Mouse (Mus musculus): Measurements from ENCODE around the gene Iqcn.
A peak's percentile ranks its signal among the peaks of the same experiment; 100 is the strongest.

Iqcn gene

DNA sequence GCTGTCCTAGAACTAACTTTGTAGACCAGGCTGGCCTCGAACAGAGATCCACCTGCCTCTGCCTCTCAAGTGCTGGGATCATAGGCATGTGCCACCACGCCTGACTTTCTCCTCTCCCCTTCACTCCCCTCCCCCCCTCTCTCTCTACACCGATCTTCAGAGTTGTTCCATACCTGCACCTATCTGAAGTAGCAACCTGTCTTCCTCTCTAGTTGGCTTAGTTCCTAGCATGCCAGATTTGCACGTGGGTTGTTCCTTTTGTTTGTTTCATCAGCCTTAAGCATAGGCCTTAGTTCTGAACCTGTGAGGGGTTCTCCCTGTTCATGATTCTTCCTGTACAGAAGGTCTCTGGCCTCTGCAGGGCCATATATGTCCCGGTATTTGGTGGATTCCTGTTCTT, 34.4 kb downstream of the Iqcn start:
- DNase-seq (ENCODE audit: low spot score), result no peak

DNA sequence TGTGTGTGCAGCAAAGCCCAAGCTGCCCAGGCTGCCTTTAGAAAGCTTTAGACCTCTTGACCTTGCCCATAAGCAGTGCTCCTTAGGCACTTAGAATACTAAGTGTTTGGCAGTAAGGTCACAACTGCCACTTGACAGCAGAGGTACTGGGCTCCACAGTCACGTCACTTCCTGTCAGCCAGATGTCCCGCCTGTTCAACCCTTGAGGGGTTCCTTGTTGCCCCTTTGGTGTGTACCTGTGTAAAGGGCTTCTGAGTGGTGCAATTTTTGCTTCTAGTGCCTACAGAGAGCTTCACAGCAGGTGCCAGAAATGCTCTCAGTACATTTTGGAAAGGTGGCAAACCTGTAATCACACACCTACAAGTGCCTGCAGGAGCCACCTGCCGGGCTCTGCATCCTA, 35.0 kb downstream of the Iqcn start:
- DNase-seq (ENCODE audit: low spot score), result no peak

DNA sequence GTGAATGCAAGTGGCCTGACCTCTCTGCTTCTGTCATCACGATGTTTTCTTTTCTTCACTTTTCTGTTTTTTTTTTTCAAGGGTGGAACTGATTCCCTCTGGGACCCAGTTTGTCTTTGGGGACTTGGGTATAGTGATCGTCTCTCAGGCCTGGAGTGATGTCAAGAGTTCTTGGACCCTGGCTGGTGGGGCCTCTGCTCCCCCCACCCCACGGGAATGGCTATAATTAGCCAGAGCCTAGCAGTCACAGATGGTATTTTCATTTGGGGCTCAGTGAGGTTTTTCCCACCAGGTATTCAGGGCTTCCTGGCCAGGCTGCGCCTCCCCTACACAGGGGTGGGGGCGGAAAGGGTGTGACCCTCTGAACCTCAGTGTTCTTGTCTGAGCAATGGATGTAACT, 38.4 kb downstream of the Iqcn start:
- DNase-seq (ENCODE audit: low spot score), result no peak

DNA sequence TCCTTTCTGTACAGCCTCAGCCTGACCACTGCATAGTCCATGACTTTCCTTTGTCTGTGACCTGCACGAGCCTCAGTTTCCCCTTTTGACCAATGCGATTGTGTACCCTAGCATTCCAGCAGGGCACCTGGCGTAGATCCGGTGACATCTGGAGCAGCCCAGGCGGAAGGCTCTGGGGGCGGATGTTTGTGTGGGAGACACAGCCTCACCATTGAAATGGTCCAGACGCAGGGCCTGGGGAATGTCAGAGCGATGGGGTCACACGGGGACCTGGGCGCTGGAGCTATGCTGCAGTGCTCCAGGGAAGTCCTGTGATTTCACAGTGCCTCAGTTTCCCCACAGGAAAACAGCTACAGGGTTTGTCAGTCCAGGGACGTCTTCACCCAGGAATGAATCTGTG, 38.9 kb downstream of the Iqcn start:
- DNase-seq (ENCODE audit: low spot score), result no peak

DNA sequence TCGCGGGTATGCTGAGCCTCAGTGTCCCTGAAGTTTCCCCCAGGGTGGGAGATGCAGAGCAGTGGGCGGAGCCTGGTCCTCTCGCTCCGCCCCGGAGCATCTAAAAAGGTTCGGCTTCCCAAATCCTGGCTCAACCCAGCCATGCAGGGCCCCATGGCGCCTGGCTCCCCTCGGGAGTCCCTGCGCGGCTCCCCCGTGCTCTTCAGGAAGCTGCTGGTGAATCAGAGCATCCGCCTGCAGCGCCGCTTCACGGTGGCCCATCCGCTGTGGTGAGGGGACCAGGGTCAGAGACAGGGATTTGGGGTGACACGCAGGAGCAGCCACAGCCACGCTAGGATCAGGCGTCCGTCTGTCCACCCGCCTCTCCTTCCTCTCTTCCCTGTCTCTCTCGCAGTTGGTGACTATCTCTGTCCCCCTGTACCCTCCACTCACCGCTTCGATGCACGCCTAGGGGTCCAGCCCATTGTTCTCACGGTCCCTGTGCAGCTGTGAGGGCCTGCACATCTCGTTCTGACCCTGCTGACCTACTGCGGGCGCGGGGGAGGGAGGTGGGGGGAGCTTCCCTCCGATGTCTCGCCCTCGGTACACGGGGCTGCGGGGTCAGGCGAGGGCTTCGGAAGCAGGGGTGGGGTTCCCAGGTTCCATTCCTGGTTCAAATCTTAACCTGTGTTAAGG, 39.9 kb downstream of the Iqcn start:
- DNase-seq (ENCODE audit: low spot score), result no peak

DNA sequence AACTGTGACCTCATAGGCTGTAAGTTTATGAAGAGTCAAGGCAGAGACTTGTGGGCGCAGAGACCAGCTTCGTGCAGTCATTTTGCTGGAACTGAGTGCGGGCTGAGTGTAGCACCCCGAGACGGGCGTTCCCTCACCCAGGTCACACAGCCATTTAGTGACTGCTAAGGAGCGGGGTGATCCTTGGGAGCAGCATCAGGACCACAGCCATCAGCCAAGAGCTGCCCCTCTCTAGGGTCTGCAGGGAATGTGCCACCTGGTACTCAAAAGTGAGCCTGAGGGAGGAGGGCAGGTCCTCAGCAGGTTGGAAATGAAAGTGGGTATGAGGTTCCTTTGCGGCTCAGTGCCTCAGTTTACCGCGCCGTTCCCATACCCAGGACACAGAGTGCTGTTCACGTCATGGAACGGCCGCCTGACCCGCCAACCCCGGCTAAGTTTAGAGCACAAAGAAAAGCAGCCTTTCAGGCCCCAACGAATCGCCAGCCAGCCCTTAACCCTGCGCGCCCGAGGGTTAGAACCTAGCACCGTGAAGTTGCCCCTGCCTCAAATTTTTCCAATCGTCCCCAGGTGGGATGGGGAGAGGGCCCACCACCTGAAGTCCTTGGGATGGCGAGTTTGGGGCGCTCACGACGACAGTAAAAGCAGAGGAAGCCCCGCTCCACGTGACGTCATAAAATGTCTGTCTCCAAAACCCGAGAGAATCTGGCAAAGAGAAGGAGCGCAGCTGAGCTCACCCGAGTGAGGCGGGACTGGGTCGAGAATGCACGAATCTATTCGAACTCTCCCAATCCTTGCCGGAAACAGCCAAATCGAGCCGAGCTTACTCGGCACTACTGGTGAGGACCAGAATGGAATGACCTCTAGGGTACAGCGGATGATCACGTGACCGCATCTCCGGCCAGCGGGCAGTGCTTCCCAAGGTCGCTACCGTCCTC, 40.7 kb downstream of the Iqcn start:
- no peak for DNase-seq (ENCODE audit: low spot score)

DNA sequence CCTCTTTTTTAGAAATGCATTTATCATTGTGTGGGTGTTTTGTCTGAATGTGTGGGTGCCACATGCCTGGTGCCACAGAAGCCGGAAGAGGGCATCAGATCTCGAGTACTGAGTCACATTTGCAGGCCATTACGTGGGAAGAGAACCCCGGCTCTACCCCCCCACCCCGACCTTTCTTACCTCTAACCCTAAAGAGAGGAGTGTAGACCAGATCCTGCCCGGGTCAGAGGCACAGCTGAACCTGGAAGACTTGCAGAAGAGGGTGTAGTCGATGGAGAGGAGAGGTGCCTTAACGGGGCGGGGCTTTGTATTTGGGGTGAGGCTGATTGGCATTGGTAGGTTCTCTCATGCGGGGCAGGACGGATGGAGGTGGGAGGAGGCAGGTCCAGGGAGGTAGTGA, 41.5 kb downstream of the Iqcn start:
- no peak for DNase-seq (ENCODE audit: low spot score)

DNA sequence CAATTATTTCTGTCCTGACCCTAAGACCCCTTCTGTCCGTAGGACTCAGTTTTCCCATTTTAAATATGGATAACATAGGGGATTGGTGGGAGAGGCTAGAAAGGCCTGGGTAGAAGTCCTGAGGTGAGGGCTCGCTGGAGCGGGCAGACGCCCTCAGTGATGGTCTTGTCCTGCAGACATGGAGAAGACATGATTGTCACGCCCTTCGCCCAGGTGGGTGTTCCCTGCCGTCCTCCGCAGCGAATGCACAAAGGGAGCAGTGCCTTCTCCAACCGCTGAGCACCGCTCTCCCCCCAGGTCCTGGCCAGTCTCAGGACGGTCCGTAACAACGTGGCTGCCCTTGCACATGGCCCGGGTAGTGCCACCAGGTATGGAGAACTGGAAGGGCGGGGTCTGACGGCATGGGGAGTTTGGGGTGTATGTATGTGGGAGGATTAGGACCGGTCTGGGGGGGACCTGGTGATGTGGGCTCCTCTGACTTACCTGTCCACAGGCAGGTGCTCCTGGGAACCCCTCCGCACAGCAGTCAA, 42.5 kb downstream of the Iqcn start:
- DNase-seq (ENCODE audit: low spot score), result no peak

DNA sequence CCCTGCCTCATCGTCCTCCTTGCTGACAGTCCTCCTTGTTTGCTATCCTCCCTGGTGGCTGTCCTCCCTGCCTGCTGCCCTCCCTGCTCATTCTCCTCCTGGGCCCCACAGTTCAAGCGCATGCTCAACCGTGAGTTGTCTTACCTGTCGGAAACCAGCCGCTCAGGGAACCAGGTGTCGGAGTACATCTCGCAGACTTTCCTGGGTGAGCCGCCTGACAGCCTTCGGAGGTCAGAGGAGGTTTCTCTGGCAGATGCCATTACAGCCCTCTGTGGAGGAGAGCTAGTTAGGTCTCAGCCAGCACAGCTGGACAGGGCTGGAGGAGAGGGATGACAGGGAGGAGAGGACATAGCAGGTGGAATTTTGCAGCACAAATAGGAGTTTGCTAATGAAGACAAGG, 43.4 kb downstream of the Iqcn start:
- no peak for DNase-seq (ENCODE audit: low spot score)

DNA sequence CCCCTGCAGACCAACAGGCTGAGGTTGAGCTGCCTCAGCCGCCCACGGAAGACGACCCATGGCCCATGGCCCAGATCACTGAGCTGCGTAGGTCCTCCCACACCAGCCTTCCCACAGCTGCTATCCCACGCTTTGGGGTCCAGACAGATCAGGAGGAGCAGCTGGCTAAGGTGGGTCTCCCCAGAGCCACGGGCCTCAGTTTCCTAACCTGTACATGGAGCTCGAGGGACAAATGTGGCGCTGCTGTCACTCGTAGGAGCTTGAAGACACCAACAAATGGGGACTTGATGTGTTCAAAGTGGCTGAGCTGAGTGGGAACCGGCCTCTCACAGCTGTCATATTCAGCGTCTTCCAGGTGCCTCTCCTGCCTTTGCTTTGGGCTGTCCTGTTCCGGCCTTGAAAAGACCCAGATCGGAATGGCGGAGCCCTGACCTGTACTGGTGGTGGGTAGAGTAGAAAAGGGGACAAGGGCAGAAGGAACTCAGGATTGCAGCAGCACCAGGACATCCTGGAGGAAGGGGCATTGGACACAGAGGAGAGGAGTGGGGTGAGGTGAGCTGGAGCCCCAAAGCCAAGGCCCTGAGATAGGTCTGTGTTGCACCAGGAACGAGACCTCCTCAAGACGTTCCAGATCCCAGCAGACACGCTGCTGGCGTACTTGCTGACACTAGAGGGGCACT, 44.1 kb downstream of the Iqcn start:
- no peak for DNase-seq (ENCODE audit: low spot score)

DNA sequence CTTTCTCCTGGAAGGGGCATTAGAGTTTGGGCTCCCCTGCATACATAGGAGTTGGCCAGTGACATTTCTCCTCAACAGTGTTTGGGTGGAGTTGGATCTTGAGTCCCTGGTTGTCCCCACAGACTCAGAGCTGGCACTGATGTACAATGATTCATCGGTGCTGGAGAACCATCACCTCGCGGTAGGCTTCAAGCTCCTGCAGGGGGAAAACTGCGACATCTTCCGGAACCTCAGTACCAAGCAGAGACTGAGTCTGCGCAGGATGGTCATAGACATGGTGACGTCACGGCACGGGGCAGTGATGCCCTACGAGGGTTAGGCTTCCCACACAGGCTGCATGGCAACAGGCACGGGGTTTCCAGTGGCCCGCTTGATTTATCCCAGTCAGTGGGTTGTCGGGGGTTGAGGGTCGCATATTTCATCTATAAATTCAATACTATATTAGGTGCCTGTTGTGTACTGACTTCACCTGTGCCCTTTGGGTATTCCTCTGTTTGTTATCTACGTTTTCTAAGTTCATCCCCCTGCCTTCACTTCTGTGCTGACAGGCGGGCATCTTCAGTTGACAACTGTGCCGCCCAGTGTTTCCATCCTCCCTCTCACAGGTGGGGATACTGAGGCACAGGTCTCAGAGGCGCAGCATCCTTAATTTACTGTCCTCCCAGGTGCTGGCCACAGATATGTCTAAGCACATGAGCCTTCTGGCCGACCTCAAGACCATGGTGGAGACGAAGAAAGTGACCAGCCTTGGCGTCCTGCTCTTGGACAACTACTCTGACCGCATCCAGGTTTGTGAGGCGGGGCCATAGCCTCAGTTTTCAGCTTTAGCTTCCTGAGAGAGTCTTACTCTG, 45.2 kb downstream of the Iqcn start:
- peak; percentile 1 for DNase-seq (ENCODE audit: low spot score)

DNA sequence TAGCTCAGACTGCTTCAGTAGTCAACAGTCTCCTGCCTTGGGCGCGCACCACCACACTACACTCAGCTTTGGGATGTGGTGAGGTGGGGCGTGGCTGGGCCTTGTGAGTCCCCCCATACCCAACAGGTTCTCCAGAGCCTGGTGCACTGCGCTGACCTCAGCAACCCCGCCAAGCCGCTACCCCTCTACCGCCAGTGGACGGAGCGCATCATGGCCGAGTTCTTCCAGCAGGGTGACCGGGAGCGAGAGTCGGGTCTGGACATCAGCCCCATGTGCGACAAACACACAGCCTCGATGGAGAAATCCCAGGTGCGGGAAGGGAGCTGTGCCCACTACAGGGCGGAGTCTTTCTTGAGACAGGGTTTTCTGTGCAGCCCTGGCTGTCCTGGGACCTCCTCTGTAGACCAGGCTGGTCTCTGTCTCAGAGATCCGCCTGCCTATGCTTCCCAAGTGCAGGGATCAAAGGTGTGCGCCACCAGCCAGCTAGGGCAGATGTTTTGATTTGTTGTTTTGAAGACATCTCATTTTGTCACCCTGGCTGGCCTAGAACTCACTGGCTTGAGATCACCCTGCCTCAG, 45.9 kb downstream of the Iqcn start:
- peak; percentile 2 for DNase-seq (ENCODE audit: low spot score)

DNA sequence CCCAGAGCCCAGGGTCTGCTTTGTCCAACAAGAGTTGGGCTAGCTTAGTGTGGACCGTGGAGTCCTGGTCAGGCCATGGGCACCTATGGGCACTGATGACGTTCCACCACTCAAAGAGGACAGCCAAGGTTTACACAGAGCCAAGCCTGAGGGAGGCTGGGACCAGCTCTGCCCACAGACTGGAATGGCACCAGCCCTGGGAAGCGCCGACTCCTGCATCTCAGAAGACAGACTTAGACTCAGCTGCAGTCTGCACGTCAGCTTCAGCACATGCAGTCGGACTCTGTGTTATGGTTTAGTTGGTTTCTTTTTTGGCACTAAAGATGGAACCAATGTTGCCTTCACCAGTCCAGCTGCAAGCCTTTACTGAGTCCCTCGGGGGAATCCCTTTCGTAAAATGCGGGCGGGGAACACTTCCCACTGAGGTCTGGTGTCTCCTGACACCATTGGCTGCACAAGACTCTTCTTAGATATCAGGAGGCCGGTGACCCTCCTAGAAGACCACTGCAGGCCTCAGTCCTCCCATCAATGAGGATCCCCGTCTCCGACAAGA, 46.9 kb downstream of the Iqcn start:
- DNase-seq (ENCODE audit: low spot score), result peak; percentile 3

DNA sequence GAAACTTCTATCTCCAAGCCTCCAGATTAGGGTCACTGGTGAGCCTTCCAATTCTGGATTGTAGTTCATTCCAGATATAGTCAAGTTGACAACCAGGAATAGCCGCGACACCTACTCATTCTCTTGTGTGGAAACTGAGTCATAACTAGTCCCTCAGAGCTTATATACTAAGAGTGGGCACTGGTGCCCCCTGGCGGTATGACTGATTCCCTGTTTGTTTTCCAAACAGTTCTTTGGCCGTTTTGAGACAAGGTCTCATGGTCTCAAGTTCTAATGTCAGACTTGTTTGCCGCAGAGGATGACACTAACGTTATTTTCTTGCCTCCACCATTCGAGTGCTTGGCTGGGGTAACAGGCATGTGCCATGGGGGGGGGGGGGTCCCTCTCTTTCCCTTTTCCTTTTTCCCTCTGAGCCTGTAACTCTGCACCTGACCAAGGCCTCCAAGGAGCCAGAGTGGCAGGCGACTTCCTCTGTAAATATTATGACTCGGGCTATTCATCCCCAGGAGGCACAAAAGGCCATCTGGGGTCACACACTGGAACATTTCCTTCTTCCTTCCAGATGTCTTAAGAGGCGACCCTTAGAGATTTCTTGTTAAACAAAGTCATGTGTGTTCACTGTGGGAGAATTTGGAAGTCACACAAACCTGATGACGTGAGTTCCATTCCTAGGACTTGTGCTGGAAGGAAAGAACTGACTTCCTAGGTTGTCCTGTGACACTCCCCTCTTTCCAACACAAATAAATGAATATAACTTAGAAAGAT, 48.9 kb downstream of the Iqcn start:
- DNase-seq (ENCODE audit: low spot score), result peak; percentile 56

DNA sequence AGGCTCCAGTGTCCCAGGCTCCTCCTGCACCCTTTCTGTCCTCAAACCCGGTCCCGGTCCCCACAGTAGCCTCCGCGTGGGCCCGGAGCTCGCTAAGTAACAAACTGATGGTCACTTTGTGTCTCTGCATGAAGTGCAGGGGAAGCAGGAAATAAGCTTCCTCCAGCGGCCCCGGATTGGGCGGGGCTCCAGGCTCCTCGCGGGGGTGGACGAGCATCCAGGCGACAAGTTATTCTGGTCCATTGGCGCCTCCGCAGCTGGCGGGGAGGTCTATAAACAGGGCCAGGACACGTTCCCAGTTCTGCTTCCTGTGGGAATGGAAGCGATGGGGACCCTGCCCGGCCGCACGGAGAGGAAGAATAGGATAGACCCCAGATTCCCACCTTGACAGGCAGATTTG, 49.9 kb downstream of the Iqcn start:
- DNase-seq (ENCODE audit: low spot score), result peak; percentile 75

DNA sequence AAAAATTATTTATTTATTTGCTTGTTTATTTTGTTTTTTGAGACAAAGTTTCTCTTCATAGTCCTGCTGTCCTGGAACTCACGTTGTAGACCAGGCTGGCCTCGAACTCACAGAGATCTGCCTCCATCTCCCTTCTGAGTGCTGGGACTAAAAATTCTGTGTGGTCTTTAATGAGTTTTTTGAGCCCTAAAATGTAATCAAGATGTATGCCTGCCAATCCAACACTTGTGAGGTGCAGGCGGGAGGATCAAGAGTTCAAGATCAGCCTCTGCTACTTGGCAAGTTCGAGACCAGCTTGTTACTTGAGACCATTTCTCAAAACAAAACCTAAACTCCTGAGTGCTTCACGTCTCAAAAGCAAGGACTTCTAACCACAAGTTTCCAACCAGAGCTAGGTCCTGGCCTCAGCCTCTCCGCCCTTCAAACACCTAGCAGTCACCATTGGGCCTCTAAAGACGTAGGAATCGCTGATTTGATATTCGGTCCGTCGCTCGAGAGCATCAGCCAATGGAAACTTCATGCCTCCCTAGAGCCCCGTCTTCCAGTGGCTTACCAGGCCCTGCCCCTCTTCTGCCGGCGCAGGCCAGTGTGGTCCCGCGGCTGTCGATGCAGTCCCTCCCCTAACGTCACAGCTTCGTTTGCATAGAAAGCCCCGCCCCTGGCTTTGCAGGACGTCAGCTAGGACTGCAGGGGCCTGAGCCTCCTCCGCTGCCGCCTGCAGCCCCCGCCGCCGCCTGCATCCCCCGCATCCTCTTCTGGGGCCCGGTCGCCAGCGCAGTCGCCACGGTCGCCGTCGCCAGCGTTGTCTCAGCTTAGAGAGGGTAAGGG, 51.0 kb downstream of the Iqcn start, which contains the start of gene Rab3a:
Rab3a (plus strand) TSS at position 637 of the 828 bp plus-strand sequence.
- DNase-seq (ENCODE audit: low spot score), result peak; percentile 93

DNA sequence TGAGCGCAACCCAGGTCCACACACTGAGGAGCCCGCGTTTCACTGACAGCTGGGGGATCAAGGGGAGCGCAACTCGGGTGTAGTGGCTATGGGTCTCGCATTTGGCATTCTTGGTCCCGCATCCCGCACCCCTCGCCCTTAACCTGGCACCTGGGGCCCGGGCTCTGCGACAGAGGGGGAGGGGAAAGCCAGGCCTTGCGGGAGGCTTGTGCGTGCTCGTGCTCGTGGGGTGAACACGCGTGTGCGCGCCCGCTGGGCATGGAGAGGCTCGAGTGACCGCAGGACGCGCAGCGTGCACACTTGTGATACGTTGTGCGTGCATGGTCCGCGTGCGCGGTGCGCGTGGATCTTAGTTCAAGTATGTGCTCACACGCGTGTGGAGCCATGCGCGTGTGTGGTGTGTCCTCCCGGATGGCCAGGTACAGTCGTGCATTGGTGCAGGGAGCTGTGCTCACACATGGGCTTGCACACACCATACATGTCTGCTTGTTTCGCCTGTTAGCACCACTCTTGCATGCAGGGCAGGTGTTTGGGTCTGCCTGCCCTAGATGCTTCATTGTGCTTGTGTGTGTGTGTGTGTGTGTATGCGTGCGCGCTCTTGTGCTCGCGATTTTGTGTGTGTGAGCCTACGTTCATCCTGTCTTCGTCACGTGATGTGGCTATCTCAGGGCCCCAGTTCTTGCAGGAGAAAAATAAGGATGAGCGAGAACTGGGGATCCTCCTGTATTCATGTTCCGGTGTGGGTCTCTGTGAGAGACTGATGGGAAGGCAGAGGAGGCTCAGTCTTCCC, 51.8 kb downstream of the Iqcn start:
- DNase-seq (ENCODE audit: low spot score), result peak; percentile 52
